Mouse (Mus musculus) Muller cell, postnatal 12 days (primary cell): ENCODE measurements around the gene Spred3.
A peak's percentile ranks its signal among the peaks of the same experiment; 100 is the strongest.

Experiments
- DNase-seq: peaks from one replicate; pipeline ENCODE4 v3.0.0-alpha.2; 2015; ENCODE audit errors: inconsistent ontology term

Gene Spred3

DNA sequence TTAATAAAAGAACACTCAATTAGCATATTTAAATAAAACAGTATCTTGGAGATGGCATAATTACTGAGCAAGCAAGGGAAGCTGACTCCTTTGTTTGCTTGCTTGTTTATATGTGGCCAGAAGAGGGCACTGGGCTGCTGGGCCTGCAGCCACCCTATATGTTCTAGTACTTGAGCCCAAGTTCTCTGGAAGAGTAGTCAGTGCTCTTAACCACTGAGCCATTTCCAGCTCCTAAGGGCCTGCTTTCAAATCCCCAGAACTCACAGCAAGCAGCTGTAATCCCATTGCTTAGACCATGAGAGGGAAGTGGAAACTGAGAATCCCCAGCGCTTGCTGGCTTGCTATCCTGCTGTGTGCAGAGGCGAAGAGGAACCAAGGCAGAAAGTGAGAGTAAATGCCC is 41.5 kb downstream of the Spred3 start:
- DNase-seq = no peak

- DNase-seq = no peak
Observed at GRCm38 (mm10) chr7:29126173-29126915, 43.9 kb downstream of the Spred3 start.

DNA sequence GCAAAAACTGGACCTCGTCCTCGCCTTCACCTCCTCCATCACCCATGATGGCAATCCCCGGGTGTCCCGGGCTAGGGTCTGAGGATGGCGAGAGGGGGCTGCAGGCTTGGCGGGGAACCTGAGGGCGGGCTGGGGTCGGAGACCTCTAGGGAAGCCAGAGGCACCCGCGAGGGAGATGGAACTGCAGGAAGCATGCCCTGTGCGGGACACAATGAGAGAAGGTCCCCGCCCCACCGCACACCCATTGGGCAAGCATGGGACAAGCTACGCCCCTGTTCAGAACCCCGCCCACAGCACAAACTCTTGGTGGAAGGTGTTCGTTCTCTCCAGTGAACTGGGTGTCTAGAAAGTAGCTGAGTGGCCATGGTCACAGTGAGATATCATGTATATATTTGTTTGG is 45.2 kb downstream of the Spred3 start, which contains the start of gene Ryr1:
TSS of gene Ryr1 (minus strand) at position 210 of the 400 bp plus-strand sequence.
- peak; percentile 70 for DNase-seq

DNA sequence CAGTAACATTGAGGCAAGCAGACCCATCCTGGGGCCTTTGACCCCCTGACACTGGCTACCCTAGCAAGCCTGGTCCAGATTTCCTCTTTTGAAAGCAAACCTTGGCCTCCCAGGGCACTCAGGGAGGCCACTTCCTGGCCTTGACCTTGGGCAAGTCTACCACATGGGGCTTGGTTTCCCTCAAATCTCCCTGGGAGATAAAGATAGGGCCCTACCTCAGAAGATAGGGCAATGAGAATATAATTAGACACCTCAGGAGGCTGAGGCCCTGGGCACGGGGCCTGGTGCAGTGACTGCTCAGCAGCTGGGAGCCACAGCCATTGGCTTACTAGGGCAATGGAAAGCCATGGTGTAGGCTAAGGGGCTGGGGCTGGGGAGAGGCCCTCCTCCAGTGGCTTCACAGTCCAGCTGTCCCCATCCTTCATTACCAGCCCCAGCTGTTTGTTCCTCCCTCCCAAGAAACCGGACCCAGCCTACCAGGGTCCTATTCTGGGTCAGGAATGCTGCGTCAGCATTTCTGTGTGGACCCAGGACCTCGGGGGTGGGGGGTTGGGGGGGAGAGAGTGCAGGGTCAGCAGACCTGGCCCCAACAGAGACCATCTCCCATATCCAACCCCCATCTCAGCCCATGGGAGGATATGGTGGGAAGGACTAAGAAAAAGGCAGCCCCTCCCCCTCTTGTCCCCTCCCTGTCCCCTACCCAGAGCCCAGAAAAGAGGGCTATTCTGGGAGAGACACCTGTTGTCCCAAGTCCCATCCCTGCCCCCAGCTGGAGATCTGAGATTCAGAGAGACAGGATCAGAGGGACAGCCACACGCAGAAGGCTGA is 46.5 kb downstream of the Spred3 start:
- DNase-seq = no peak

GRCm38 (mm10) chr7:29122821-29123220 is 47.4 kb downstream of the Spred3 start:
- DNase-seq = no peak

GRCm38 (mm10) chr7:29119526-29119925 is 50.7 kb downstream of the Spred3 start:
- DNase-seq = no peak

- no peak for DNase-seq
Observed at GRCm38 (mm10) chr7:29118142-29118851, 51.9 kb downstream of the Spred3 start.

GRCm38 (mm10) chr7:29108992-29109955 is 60.9 kb downstream of the Spred3 start:
- no peak for DNase-seq
